Mouse (Mus musculus) midbrain, embryonic 14.5 days (tissue): ENCODE measurements around the gene Art3. TPM values are rescaled to one million over a fixed set of nuclear protein-coding genes. Genes with fewer than 3 reads are reported as not detected.

Experiments
- ATAC-seq: fragments of 200-750 bp; cut with Nextera tagmentation; 2 replicates; pipeline ENCODE4 v1.8.0; 2017; ENCODE audit warnings: moderate number of reproducible peaks, moderate library complexity; ENCODE audit not compliant: low FRiP score, low TSS enrichment
- DNase-seq: peaks from one replicate; pipeline ENCODE4 v3.0.0-alpha.2; 2015
- H3K27ac ChIP-seq: fragments of 300-500 bp; sonication (generic); replicated peaks from 2 replicates; pipeline ENCODE4 v1.5.1; 2014; ENCODE audit warnings: mild to moderate bottlenecking, low read depth, low read length, moderate library complexity
- H3K27me3 ChIP-seq: fragments of 300-500 bp; sonication (generic); 2 replicates; pipeline ENCODE4 v1.6.1; 2014; ENCODE audit warnings: low read length, control low read depth, mixed read lengths; ENCODE audit not compliant: control insufficient read depth, insufficient read depth
- H3K36me3 ChIP-seq: fragments of 300-500 bp; sonication (generic); 2 replicates; pipeline ENCODE4 v1.6.1; 2014; ENCODE audit warnings: low read length, control low read depth; ENCODE audit not compliant: control insufficient read depth, insufficient read depth
- H3K4me1 ChIP-seq: fragments of 300-500 bp; sonication (generic); 2 replicates; pipeline ENCODE4 v1.6.1; 2014; ENCODE audit warnings: mild to moderate bottlenecking, antibody characterized with exemption, low read length, control low read depth; ENCODE audit not compliant: control insufficient read depth, insufficient read depth
- H3K4me2 ChIP-seq: fragments of 300-500 bp; sonication (generic); 2 replicates; pipeline ENCODE4 v1.6.1; 2014; ENCODE audit warnings: mild to moderate bottlenecking, low read length, moderate library complexity
- H3K4me3 ChIP-seq: fragments of 300-500 bp; sonication (generic); replicated peaks from 2 replicates; pipeline ENCODE4 v1.5.1; 2014; ENCODE audit warnings: low read depth, low read length
- H3K9ac ChIP-seq: fragments of 300-500 bp; sonication (generic); replicated peaks from 2 replicates; pipeline ENCODE4 v1.6.1; 2014; ENCODE audit warnings: mild to moderate bottlenecking, low read length, moderate library complexity
- H3K9me3 ChIP-seq: fragments of 300-500 bp; sonication (generic); 2 replicates; pipeline ENCODE4 v1.6.1; 2016; ENCODE audit warnings: low read length, control low read depth, mixed read lengths; ENCODE audit not compliant: control insufficient read depth
- WGBS: fragments of 180-500 bp; shearing (Covaris S2); extraction: QIAGEN DNeasy Blood & Tissue Kit; methylation state at CpG from one replicate; pipeline ENCODE4 v1.1.7; 2014; 5-methylcytosine and 5-hydroxymethylcytosine counted together
- polyA plus RNA-seq: library from polyadenylated mRNA; unstranded; fragments of >200 nt; fragmentation: Nextera tagmentation; extraction: Ambion mirVana; gene quantifications from 2 replicates; pipeline ENCODE4 v1.2.1, GENCODE M21; 2014

The Art3 gene
- polyA plus RNA-seq, result 3.7 and 6.1 TPM in 2 replicates

DNA sequence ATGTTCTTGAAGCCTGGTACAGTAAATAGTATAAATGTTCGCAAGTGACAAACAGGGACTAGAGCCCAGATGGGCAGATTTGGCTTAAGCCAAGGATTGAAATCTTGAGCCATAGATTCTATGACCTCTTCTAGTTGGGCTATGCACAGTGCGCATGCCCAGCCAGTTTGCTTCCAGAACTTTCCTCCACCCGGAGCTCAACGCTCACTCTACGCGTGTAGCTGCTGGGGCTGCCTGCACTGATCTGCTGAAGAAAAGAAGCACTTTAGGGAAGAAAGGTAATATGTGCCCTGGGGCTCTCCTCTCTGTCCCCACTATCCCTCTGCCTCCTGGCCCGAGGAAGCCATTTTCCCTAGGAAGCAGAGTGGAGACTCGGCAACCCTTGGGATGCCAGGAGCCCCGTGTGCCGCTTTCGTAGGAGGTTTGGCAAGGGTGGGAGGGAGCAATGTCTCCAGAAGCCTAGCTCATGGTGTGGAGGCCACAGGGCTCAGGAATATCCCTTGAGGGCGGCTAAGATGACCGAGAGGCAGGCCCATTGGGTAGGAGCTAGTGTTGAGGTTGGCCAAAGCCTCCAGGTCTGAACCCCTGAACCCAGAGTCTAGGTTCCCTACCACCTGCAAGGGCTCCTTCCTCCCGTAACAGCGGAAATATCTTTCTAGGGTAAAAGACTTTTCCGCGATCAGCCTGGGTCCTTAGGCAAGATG lies at the start of gene Art3:
Art3 (plus strand) TSS at position 193 of the 704 bp plus-strand sequence.
- no peak for DNase-seq
- H3K9ac ChIP-seq, result no peak within 1 kb of the TSS
- no peak within 1 kb of the TSS for H3K27ac ChIP-seq
- H3K4me2 ChIP-seq, result no peak within 1 kb of the TSS
- H3K9me3 ChIP-seq, result no peaks in the 10 kb centered on the region
- 97% methylated on average over 17 of the region's 17 CpGs for WGBS
- H3K36me3 ChIP-seq, result no peaks in the 10 kb centered on the region
- no peaks in the 10 kb centered on the region for H3K27me3 ChIP-seq
- no peak within 1 kb of the TSS for H3K4me3 ChIP-seq
- no peaks in the 10 kb centered on the region for H3K4me1 ChIP-seq
- ATAC-seq, result no peak

GRCm38 (mm10) chr5:92282571-92282970 lies 49.1 kb upstream of the Art3 start:
- ATAC-seq (no peak), DNase-seq (no peak)
- Histone ChIP-seq H3K27ac (no peak overlapping the region), H3K4me2 (no peak overlapping the region), H3K4me3 (no peak overlapping the region), H3K27me3 (no peaks in the 10 kb centered on the region), H3K36me3 (peaks cover 30% of the 10 kb centered on the region), H3K9me3 (no peaks in the 10 kb centered on the region), H3K4me1 (peaks cover 7% of the 10 kb centered on the region), H3K9ac (no peak overlapping the region)
- 85% methylated on average over 4 of the region's 4 CpGs for WGBS

- no peak overlapping the region for H3K4me2 ChIP-seq
- no peak overlapping the region for H3K9ac ChIP-seq
- DNase-seq, result no peak
- H3K4me1 ChIP-seq, result peaks cover 7% of the 10 kb centered on the region
- H3K9me3 ChIP-seq, result no peaks in the 10 kb centered on the region
- H3K36me3 ChIP-seq, result peaks cover 35% of the 10 kb centered on the region
- 75% methylated on average over 3 of the region's 3 CpGs for WGBS
- H3K27me3 ChIP-seq, result no peaks in the 10 kb centered on the region
- H3K4me3 ChIP-seq, result no peak overlapping the region
- H3K27ac ChIP-seq, result no peak overlapping the region
- ATAC-seq, result no peak
These were observed 48.5 kb upstream of the Art3 start for GRCm38 (mm10) chr5:92283107-92283506.

DNA sequence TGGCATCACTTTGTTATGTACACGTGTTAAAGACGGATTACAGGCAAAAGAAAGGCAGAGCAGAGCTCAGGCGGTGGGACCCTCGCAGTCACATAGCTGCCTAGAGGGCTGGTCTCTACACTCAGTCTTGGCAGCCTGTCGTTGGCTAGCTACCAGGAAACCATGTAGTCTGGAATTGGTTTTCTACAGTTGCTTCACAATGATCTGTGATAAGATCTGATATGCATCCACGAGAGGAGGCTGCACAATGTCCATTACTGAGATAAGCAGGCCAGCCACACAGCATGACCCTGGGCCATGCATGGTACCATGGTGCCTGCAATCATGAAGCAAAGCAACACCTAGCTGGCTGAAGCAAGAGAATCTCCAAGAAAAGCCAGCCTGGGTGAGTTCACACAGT lies 43.8 kb upstream of the Art3 start:
- DNase-seq, result no peak
- no peaks in the 10 kb centered on the region for H3K27me3 ChIP-seq
- WGBS, result 82% methylated on average over 6 of the region's 6 CpGs
- H3K9me3 ChIP-seq, result no peaks in the 10 kb centered on the region
- no peaks in the 10 kb centered on the region for H3K4me1 ChIP-seq
- no peak overlapping the region for H3K27ac ChIP-seq
- H3K4me3 ChIP-seq, result no peak overlapping the region
- no peak overlapping the region for H3K9ac ChIP-seq
- peaks cover 81% of the 10 kb centered on the region for H3K36me3 ChIP-seq
- no peak for ATAC-seq
- H3K4me2 ChIP-seq, result no peak overlapping the region

- Histone ChIP-seq H3K9ac (no peak overlapping the region), H3K4me3 (no peak overlapping the region), H3K9me3 (no peaks in the 10 kb centered on the region), H3K4me2 (no peak overlapping the region), H3K36me3 (peaks cover 96% of the 10 kb centered on the region), H3K4me1 (no peaks in the 10 kb centered on the region), H3K27me3 (no peaks in the 10 kb centered on the region), H3K27ac (no peak overlapping the region)
- no peak for ATAC-seq
- 92% methylated on average over 6 of the region's 6 CpGs for WGBS
- no peak for DNase-seq
These were observed 39.8 kb upstream of the Art3 start for GRCm38 (mm10) chr5:92291652-92292414.

DNA sequence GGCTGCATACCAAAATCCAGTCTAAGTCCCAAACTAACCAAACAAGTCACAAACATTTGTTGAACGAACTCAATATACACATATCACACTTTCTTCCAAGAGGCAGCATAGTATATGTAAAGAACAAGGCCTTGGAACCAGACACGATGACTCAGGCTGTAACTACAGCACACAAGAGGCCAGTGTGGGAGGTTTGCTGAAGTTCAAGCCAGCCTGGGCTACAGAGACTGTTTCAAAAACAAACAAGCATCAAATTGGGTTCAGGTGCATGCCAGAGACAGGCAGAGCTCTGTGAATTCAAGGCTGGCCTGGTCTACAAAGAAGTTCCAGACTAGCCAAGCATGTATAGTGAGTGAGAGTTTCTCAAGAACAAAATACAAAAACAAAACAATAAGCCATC lies 37.1 kb upstream of the Art3 start:
- Histone ChIP-seq H3K36me3 (peaks cover 91% of the 10 kb centered on the region), H3K27ac (no peak overlapping the region), H3K4me1 (no peaks in the 10 kb centered on the region), H3K9ac (no peak overlapping the region), H3K27me3 (no peaks in the 10 kb centered on the region), H3K4me3 (no peak overlapping the region), H3K4me2 (no peak overlapping the region), H3K9me3 (no peaks in the 10 kb centered on the region)
- 96% methylated on average over 2 of the region's 2 CpGs for WGBS
- ATAC-seq, result no peak
- no peak for DNase-seq

DNA sequence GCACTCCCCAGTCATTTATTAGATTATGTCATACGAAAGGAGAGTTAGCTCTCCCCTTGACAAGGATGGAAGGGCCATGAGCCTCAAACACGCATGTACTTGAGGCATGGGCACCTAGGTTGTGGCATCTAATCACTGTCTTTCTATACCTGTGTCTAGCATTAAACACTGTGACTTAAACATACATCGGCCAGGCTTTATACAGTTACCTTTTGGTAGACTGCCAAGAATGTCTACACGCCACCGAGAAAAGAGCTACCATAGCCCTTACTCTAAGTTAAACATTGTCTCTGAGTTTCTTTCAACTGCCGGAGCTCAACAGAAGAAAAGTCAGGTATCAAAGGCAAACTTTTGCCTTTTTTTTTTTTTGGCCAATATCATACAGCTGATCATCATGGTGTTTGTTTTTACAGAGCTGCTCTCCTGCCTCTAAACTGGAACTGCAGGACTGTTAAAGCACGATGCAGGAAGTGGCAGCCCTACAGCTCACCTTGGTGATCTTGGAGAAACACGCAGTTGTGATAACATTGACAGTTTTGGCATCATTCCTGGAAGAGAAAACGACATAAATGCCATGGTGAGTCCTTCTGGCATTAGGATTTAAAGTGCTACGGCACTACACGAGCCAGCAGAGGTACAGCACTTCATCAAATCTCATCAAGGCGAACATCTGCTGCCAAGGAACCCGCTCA lies 29.3 kb upstream of the Art3 start:
- Histone ChIP-seq H3K27ac (no peak overlapping the region), H3K36me3 (peaks cover 72% of the 10 kb centered on the region), H3K27me3 (no peaks in the 10 kb centered on the region), H3K4me3 (no peak overlapping the region), H3K9ac (no peak overlapping the region), H3K4me1 (no peaks in the 10 kb centered on the region), H3K4me2 (no peak overlapping the region), H3K9me3 (no peaks in the 10 kb centered on the region)
- DNase-seq (no peak), ATAC-seq (no peak)
- WGBS, result 96% methylated on average over 13 of the region's 13 CpGs

- Histone ChIP-seq H3K4me3 (no peak overlapping the region), H3K9ac (no peak overlapping the region), H3K27me3 (no peaks in the 10 kb centered on the region), H3K27ac (no peak overlapping the region), H3K9me3 (no peaks in the 10 kb centered on the region), H3K4me2 (no peak overlapping the region), H3K4me1 (peaks cover 6% of the 10 kb centered on the region), H3K36me3 (peaks cover 57% of the 10 kb centered on the region)
- DNase-seq (no peak), ATAC-seq (no peak)
- 89% methylated on average over 3 of the region's 3 CpGs for WGBS
These were observed 27.3 kb upstream of the Art3 start for GRCm38 (mm10) chr5:92304291-92304690.
